Mouse (Mus musculus): ENCODE measurements at regions not wholly inside any gene's neighbourhood (a gene's known extent, or its start where the extent isn't known, plus 50 kb on each side); places are given as distances from the start of the nearest gene placed in this dataset.

DNA sequence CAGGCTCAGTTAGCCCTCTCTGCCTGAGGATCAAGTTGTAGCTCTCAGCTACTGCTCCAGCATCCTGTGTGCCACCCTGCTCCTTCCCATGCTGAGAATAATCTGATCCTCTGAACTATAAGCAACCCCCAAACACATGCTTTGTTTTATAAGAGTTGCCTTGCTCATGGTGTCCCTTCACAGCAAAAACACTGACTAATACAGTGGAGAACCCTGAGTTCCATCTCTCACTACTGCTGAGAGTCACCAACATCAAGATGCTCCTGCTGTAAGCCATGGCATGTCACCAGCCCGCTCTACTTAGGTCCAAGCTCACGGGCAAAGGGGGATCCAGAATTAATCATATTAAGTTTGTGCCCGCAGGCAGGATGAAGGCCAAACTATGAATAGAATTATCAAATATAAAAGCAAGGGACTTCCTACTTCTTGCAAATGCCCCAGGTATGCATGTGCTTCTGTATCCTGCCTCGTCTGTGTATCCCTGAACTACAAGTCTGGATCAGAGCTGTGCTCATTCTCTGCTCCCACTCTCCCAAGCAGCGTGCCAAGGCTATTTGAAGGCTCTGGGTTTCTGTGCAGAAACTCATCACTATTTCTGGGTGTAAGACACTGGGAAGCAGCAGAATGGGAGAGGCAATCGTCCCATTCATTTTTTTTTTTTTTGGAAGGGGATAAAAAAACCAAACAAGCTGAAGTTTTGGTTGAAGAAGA, 243.7 kb upstream of the Pfn2 start:
- Histone ChIP-seq H3K27ac (ENCODE audit: low read length) (no peak overlapping the region), H3K36me3 (ENCODE audit: control insufficient read depth, insufficient read depth, low read length) (no peaks in the 10 kb centered on the region), H3K4me2 (ENCODE audit: low read length) (no peak overlapping the region), H3K4me3 (ENCODE audit: low read depth, low read length) (no peak overlapping the region), H3K9ac (ENCODE audit: low read depth, low read length) (no peak overlapping the region), H3K9me3 (replicated peaks; ENCODE audit: control insufficient read depth, low read length, poor library complexity, severe bottlenecking) (no peaks in the 10 kb centered on the region), H3K4me1 (ENCODE audit: control insufficient read depth, insufficient read depth, low read length) (no peaks in the 10 kb centered on the region), H3K27me3 (ENCODE audit: control insufficient read depth, insufficient read depth, low read depth, low read length) (no peaks in the 10 kb centered on the region)
- ATAC-seq: no peak
- WGBS: 89% methylated on average over 6 of the region's 6 CpGs

DNA sequence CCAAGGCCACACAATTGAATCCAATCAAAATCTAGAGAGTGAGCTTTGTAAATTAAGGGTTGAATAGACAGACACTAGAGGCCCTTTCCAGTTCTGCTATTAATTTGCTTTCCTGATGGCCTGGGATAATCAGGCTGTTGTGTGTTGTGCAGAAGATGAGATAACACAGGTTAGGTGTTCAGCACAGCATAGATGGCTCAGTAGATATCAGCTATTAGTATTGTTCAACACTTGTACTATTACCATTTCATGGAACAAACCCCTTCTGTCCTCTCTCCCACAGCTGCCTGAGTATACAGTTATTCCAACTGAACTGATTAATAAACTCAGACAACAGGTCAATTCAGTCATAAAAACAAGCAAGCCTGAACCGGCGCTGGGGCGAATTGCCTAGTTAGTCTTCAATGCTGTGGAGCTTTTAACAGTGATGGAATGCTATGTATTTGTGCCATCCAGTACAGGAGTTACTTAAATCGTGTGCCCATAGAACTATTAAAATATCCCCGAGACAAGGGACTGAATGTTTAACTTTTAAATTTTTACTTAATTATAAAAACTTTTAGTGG, 263.1 kb upstream of the Pfn2 start:
- Histone ChIP-seq H3K4me1 (ENCODE audit: control insufficient read depth, insufficient read depth, low read length) (no peaks in the 10 kb centered on the region), H3K4me3 (ENCODE audit: low read depth, low read length) (no peak overlapping the region), H3K36me3 (ENCODE audit: control insufficient read depth, insufficient read depth, low read length) (no peaks in the 10 kb centered on the region), H3K27ac (ENCODE audit: low read length) (no peak overlapping the region), H3K4me2 (ENCODE audit: low read length) (no peak overlapping the region), H3K9me3 (replicated peaks; ENCODE audit: control insufficient read depth, low read length, poor library complexity, severe bottlenecking) (no peaks in the 10 kb centered on the region), H3K9ac (ENCODE audit: low read depth, low read length) (no peak overlapping the region), H3K27me3 (ENCODE audit: control insufficient read depth, insufficient read depth, low read depth, low read length) (no peaks in the 10 kb centered on the region)
- 86% methylated on average over 5 of the region's 5 CpGs for WGBS
- no peak for ATAC-seq

DNA sequence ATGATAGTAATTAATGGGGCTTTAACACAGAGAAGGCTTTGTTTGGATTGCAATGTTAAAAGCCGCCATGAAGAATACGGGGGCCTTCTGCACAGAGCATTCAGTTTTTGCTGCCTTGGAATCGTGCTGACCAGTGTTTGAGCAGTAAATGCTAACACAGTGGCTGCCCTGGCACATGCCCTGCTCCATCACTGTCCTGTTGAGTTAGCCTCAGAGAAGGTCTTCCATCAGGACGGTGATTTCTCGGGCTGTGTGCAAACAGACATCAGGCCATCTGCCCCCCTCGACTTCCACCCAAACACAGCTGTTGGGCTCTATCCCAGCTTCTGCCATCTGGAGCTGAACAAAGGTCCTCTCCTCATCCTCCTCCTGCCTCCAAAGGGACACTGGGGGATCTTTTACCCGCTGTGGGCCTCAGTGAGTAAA, 264.6 kb upstream of the Pfn2 start:
- WGBS: 64% methylated on average over 7 of the region's 7 CpGs
- H3K27ac ChIP-seq (ENCODE audit: low read length): no peak overlapping the region

DNA sequence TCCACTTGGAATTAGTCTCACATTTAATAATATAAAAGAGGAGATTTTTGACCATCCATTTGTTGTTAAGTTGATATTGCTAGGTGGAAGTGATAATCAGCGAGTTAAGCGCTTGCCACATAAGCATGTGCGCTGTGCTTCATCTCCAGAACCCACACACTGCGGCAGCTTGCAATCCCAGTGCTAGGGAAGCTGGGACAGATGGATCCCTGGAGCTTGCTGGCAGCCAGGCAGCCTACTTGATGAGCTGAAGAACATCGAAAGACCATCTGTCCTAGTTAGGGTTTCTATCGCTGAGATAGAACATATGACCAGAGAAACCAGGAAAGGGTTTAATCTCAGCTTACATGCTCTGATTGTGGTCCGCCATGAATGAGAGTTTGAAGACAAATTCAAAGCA, 266.1 kb upstream of the Pfn2 start:
- Histone ChIP-seq H3K9me3 (replicated peaks; ENCODE audit: control insufficient read depth, low read length, poor library complexity, severe bottlenecking) (no peaks in the 10 kb centered on the region), H3K27me3 (ENCODE audit: control insufficient read depth, insufficient read depth, low read depth, low read length) (no peaks in the 10 kb centered on the region), H3K4me3 (ENCODE audit: low read depth, low read length) (no peak overlapping the region), H3K4me1 (ENCODE audit: control insufficient read depth, insufficient read depth, low read length) (no peaks in the 10 kb centered on the region), H3K9ac (ENCODE audit: low read depth, low read length) (no peak overlapping the region), H3K36me3 (ENCODE audit: control insufficient read depth, insufficient read depth, low read length) (no peaks in the 10 kb centered on the region), H3K4me2 (ENCODE audit: low read length) (no peak overlapping the region), H3K27ac (ENCODE audit: low read length) (no peak overlapping the region)
- WGBS: 95% methylated on average over 7 of the region's 7 CpGs
- ATAC-seq: no peak

More for the DNA sequence above, 264.6 kb upstream of the Pfn2 start:
- Histone ChIP-seq H3K9ac (ENCODE audit: low read depth, low read length) (no peak overlapping the region), H3K27me3 (ENCODE audit: control insufficient read depth, insufficient read depth, low read depth, low read length) (no peaks in the 10 kb centered on the region), H3K4me2 (ENCODE audit: low read length) (no peak overlapping the region), H3K9me3 (replicated peaks; ENCODE audit: control insufficient read depth, low read length, poor library complexity, severe bottlenecking) (no peaks in the 10 kb centered on the region), H3K36me3 (ENCODE audit: control insufficient read depth, insufficient read depth, low read length) (no peaks in the 10 kb centered on the region), H3K4me1 (ENCODE audit: control insufficient read depth, insufficient read depth, low read length) (no peaks in the 10 kb centered on the region), H3K4me3 (ENCODE audit: low read depth, low read length) (no peak overlapping the region)
- no peak for ATAC-seq

DNA sequence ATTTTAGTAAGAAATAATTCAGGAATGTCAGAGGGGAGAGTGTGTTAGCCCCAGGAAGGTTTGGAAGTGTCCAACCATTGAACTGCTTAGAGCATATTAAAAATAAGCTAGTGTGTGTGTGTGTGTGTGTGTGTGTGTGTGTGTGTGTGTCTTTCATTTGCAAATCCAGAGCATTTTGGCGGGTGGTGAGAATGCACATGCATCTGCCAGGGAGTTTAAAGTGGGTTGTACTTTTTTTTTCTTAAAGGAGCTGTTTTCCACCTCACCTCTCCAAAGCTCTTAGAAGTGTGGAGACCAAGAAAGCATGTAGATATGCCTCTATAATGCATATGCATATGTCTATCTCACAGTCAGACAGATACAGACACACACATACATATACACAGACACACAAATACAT, 267.6 kb upstream of the Pfn2 start:
- no peaks in the 10 kb centered on the region for H3K27me3 ChIP-seq (ENCODE audit: control insufficient read depth, insufficient read depth, low read depth, low read length)
- no peak overlapping the region for H3K9ac ChIP-seq (ENCODE audit: low read depth, low read length)
- H3K9me3 ChIP-seq (replicated peaks; ENCODE audit: control insufficient read depth, low read length, poor library complexity, severe bottlenecking): no peaks in the 10 kb centered on the region
- H3K4me1 ChIP-seq (ENCODE audit: control insufficient read depth, insufficient read depth, low read length): no peaks in the 10 kb centered on the region
- no peaks in the 10 kb centered on the region for H3K36me3 ChIP-seq (ENCODE audit: control insufficient read depth, insufficient read depth, low read length)
- WGBS: 69% methylated on average over 1 of the region's 1 CpGs
- H3K4me3 ChIP-seq (ENCODE audit: low read depth, low read length): no peak overlapping the region
- no peak for ATAC-seq
- no peak overlapping the region for H3K4me2 ChIP-seq (ENCODE audit: low read length)
- no peak overlapping the region for H3K27ac ChIP-seq (ENCODE audit: low read length)

- no peaks in the 10 kb centered on the region for H3K4me1 ChIP-seq (ENCODE audit: control insufficient read depth, insufficient read depth, low read length)
- no peak overlapping the region for H3K4me3 ChIP-seq (ENCODE audit: low read depth, low read length)
- no peak overlapping the region for H3K27ac ChIP-seq (ENCODE audit: low read length)
- no peaks in the 10 kb centered on the region for H3K36me3 ChIP-seq (ENCODE audit: control insufficient read depth, insufficient read depth, low read length)
- WGBS: 78% methylated on average over 7 of the region's 7 CpGs
- no peak overlapping the region for H3K4me2 ChIP-seq (ENCODE audit: low read length)
- no peak overlapping the region for H3K9ac ChIP-seq (ENCODE audit: low read depth, low read length)
- no peak for ATAC-seq
- H3K27me3 ChIP-seq (ENCODE audit: control insufficient read depth, insufficient read depth, low read depth, low read length): no peaks in the 10 kb centered on the region
- H3K9me3 ChIP-seq (replicated peaks; ENCODE audit: control insufficient read depth, low read length, poor library complexity, severe bottlenecking): no peaks in the 10 kb centered on the region
Observed at GRCm38 (mm10) chr3:58116848-58117247, 269.0 kb upstream of the Pfn2 start.

DNA sequence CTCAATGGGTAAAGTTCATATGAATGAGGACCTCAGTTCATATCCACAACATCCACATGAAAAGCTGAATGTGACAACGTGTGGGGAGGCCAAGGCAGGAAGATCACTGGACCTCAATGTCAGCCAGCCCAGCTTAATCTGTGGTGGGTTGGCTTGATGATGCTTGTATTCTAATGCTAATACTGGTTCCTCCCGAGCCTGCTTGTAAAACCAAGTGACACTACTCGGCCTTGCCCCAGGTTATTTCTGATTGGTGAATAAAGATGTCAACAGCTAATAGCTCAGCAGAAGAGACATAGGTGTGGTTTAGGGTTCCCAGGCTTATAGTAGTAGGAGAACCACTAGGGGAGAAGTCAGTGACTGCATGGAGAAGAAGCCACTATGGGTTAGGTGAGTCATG, 272.2 kb upstream of the Pfn2 start:
- H3K4me1 ChIP-seq (ENCODE audit: control insufficient read depth, insufficient read depth, low read length): 0 out of 2 replicates have a peak, but pooled peaks cover 3% of the 10 kb centered on the region
- H3K4me2 ChIP-seq (ENCODE audit: low read length): no peak overlapping the region
- H3K9ac ChIP-seq (ENCODE audit: low read depth, low read length): no peak overlapping the region
- WGBS: 64% methylated on average over 3 of the region's 3 CpGs
- no peaks in the 10 kb centered on the region for H3K9me3 ChIP-seq (replicated peaks; ENCODE audit: control insufficient read depth, low read length, poor library complexity, severe bottlenecking)
- no peak overlapping the region for H3K27ac ChIP-seq (ENCODE audit: low read length)
- H3K4me3 ChIP-seq (ENCODE audit: low read depth, low read length): no peak overlapping the region
- no peaks in the 10 kb centered on the region for H3K27me3 ChIP-seq (ENCODE audit: control insufficient read depth, insufficient read depth, low read depth, low read length)
- ATAC-seq: no peak
- H3K36me3 ChIP-seq (ENCODE audit: control insufficient read depth, insufficient read depth, low read length): no peaks in the 10 kb centered on the region

GRCm38 (mm10) chr3:58122456-58123359, 274.8 kb upstream of the Pfn2 start:
- WGBS: 46% methylated on average over 19 of the region's 19 CpGs
- Histone ChIP-seq H3K9ac (ENCODE audit: low read depth, low read length) (no peak overlapping the region), H3K36me3 (ENCODE audit: control insufficient read depth, insufficient read depth, low read length) (no peaks in the 10 kb centered on the region), H3K4me1 (ENCODE audit: control insufficient read depth, insufficient read depth, low read length) (0 out of 2 replicates have a peak, but pooled peaks cover 3% of the 10 kb centered on the region), H3K4me3 (ENCODE audit: low read depth, low read length) (no peak overlapping the region), H3K27me3 (ENCODE audit: control insufficient read depth, insufficient read depth, low read depth, low read length) (no peaks in the 10 kb centered on the region), H3K9me3 (replicated peaks; ENCODE audit: control insufficient read depth, low read length, poor library complexity, severe bottlenecking) (no peaks in the 10 kb centered on the region), H3K4me2 (ENCODE audit: low read length) (peak overlapping the region; percentile 43), H3K27ac (ENCODE audit: low read length) (no peak overlapping the region)
- ATAC-seq: peak; percentile 91
